Mouse (Mus musculus) megakaryocyte-erythroid progenitor cell, adult 5 weeks (primary cell): ENCODE results near the gene G3bp1. TPM values are rescaled to one million over a fixed set of nuclear protein-coding genes. Genes with fewer than 3 reads are reported as not detected.

Experiments used
- polyA plus RNA-seq: library from polyadenylated mRNA; stranded (reverse); fragments of >175 nt; gene quantifications from 2 replicates; pipeline ENCODE4 v1.2.3, GENCODE M21; 2012

G3bp1 gene
- polyA plus RNA-seq: 287 and 292 TPM in 2 replicates

DNA sequence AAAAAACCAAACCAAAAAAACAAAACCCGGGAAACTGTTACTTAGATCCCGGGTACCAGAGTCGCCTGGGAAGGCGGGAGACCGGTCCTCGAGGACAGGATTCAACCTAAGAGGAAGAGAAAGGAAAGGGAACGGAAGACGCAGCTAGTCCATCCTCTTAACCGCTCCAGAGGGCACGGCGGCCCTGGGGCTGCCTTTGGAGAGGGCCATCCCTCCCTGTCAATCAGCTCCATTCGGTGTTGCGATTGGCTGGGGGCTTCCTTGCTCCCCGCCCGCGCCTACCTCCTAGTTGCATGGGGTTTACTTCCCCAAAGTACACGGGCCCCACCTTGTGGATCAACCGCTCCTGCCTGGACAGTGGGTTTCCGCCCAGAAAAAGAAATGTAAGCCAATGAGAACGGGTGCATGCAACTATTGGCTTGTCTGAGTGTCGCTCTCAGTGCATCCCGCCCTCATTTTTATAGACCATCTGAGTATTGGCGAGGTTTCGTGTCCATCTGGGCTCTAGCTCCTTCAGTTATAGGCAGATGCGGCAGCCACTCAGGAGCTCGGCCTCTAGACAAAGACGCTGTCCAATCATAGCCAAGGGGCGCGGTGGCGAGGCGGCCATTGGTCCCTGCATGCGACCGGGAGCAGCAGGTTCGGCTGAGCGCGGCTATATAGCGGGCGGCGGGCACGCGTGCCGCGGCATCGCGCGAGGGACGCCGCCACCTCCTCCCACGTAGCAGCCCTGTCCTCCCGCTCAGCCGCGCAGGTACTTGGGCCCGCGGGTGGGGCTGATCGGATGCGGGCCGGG, at the start of gene G3bp1:
Gene G3bp1, plus strand, starts transcription at position 638 of the 796 bp plus-strand sequence.

DNA sequence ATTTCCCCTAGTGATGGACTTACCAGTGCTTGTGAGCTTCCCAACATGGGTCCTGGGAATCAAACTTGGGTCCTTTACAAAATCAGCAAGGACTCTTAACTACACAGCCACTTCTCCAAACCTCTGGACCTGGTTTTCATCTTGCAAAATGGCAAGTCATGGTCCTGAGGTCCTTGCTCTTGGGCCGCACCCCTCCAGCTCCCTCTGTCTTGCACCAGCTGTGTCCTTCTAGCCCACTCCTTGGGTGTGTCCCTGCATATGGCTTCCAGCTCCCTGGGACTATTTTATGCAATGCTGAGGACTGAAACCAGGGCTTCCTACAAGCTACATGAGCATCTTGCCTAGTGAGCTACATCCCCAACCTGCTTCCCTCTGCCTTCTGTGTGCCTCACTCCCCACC, 46.5 kb upstream of the G3bp1 start, which contains the start of gene Sparc:
Gene Sparc, minus strand, starts transcription at position 206 of the 400 bp plus-strand sequence.

DNA sequence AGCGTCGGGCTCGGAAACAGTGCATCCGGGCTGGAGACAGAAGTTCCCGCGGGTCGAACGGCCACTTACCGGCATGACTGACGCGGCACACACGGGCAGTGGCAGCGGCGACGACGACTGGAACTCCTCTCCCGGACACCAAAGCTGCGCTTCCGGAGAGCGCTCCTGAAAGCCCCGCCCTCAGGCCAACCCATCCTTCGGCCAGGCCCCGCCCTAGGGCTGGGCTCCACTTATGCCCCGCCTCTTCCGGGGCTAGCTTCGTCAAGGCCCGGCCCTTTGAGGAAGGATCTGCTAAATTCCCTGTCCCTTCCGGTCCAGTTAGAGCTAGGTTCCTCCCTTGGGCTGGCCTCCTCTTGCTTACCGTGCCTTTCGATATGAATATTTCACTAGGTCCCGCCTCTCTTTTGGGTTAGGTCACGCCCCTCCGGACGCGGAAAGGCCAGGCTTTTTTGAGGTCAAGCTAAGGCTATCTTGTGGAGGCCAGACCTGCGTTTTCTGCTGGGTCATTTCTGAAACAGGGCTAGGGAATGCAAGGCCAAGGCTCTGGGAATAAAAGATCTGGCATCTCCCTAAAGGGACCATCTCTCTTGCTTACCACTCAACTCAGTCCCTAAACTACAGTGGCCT, 8.4 kb upstream of the G3bp1 start, which contains the start of gene Atox1:
Gene Atox1, minus strand, starts transcription at position 221 of the 627 bp plus-strand sequence.

Other genes starting within 250 kb of the G3bp1 start
- gene Fat2, start 133.1 kb upstream of the G3bp1 start, polyA plus RNA-seq: not detected in 2 replicates
- 0.05 and 0.18 TPM in 2 replicates for gene Sparc, start 46.5 kb upstream of the G3bp1 start, polyA plus RNA-seq
- gene Atox1, start 8.4 kb upstream of the G3bp1 start, polyA plus RNA-seq: 72.1 and 74.5 TPM in 2 replicates
- not detected in 2 replicates for gene Glra1, start 138.5 kb downstream of the G3bp1 start, polyA plus RNA-seq